Mouse (Mus musculus) midbrain, embryonic 13.5 days (tissue): ENCODE measurements around the gene Sorl1. TPM values are rescaled to one million over a fixed set of nuclear protein-coding genes. Genes with fewer than 3 reads are reported as not detected.
A peak's percentile ranks its signal among the peaks of the same experiment; 100 is the strongest.

Source experiments
- ATAC-seq: fragments of 200-750 bp; cut with Nextera tagmentation; 2 replicates; pipeline ENCODE4 v1.8.0; 2017; ENCODE audit warnings: mild to moderate bottlenecking, moderate TSS enrichment, moderate library complexity
- H3K27ac ChIP-seq: fragments of 300-500 bp; sonication (generic); 2 replicates; pipeline ENCODE4 v1.5.1; 2015; ENCODE audit warnings: inconsistent platforms, mild to moderate bottlenecking, moderate library complexity
- H3K27me3 ChIP-seq: fragments of 300-500 bp; sonication (generic); 2 replicates; pipeline ENCODE4 v1.6.1; 2015; ENCODE audit warnings: mild to moderate bottlenecking, inconsistent platforms
- H3K36me3 ChIP-seq: fragments of 300-500 bp; sonication (generic); 2 replicates; pipeline ENCODE4 v1.6.1; 2015; ENCODE audit warnings: mild to moderate bottlenecking, inconsistent platforms
- H3K4me1 ChIP-seq: fragments of 300-500 bp; sonication (generic); replicated peaks from 2 replicates; pipeline ENCODE4 v1.6.1; 2015; ENCODE audit warnings: inconsistent platforms
- H3K4me2 ChIP-seq: fragments of 300-500 bp; sonication (generic); replicated peaks from 2 replicates; pipeline ENCODE4 v1.6.1; 2015; ENCODE audit warnings: moderate library complexity, mild to moderate bottlenecking, inconsistent platforms
- H3K4me3 ChIP-seq: fragments of 300-500 bp; sonication (generic); replicated peaks from 2 replicates; pipeline ENCODE4 v1.5.1; 2015; ENCODE audit warnings: mild to moderate bottlenecking, inconsistent platforms
- H3K9ac ChIP-seq: fragments of 300-500 bp; sonication (generic); replicated peaks from 2 replicates; pipeline ENCODE4 v1.6.1; 2015; ENCODE audit warnings: mild to moderate bottlenecking, inconsistent platforms
- H3K9me3 ChIP-seq: fragments of 300-500 bp; sonication (generic); 2 replicates; pipeline ENCODE4 v1.6.1; 2016; ENCODE audit warnings: mild to moderate bottlenecking, inconsistent platforms
- WGBS: fragments of 180-500 bp; shearing (Covaris S2); methylation state at CpG from one replicate; pipeline ENCODE4 v1.1.7; 2015; 5-methylcytosine and 5-hydroxymethylcytosine counted together
- polyA plus RNA-seq: library from polyadenylated mRNA; unstranded; fragments of >200 nt; fragmentation: Nextera tagmentation; extraction: Ambion mirVana; gene quantifications from 2 replicates; pipeline ENCODE4 v1.2.1, GENCODE M21; 2015

The Sorl1 gene
- polyA plus RNA-seq, 1 experiment from 2014 or later = 5.4 TPM

- no peak for ATAC-seq
- 80% methylated on average over 10 of the region's 10 CpGs for WGBS
- Histone ChIP-seq H3K4me3 (no peak overlapping the region), H3K9ac (0 out of 2 replicates have a peak overlapping the region, but pooled peaks have one; percentile 19), H3K9me3 (no peaks in the 10 kb centered on the region), H3K4me1 (peaks cover 6% of the 10 kb centered on the region; the same call in 1 of the 2 replicates), H3K4me2 (no peak overlapping the region), H3K27ac (0 out of 2 replicates have a peak overlapping the region, but pooled peaks have one; percentile 44), H3K27me3 (no peaks in the 10 kb centered on the region), H3K36me3 (no peaks in the 10 kb centered on the region)
Observed at GRCm38 (mm10) chr9:42116418-42117056, 7.6 kb downstream of the Sorl1 start.

- 93% methylated on average over 7 of the region's 7 CpGs for WGBS
- Histone ChIP-seq H3K4me1 (peaks cover 6% of the 10 kb centered on the region; the same call in 1 of the 2 replicates), H3K27ac (no peak overlapping the region), H3K4me3 (no peak overlapping the region), H3K27me3 (no peaks in the 10 kb centered on the region), H3K4me2 (no peak overlapping the region), H3K9ac (no peak overlapping the region), H3K36me3 (no peaks in the 10 kb centered on the region), H3K9me3 (no peaks in the 10 kb centered on the region)
- no peak for ATAC-seq
Observed at GRCm38 (mm10) chr9:42115078-42115477, 9.0 kb downstream of the Sorl1 start.

- Histone ChIP-seq H3K4me3 (no peak overlapping the region), H3K4me1 (peaks cover 6% of the 10 kb centered on the region; the same call in 1 of the 2 replicates), H3K9ac (no peak overlapping the region), H3K36me3 (no peaks in the 10 kb centered on the region), H3K27ac (no peak overlapping the region), H3K4me2 (no peak overlapping the region), H3K27me3 (no peaks in the 10 kb centered on the region), H3K9me3 (no peaks in the 10 kb centered on the region)
- no peak for ATAC-seq
- 95% methylated on average over 5 of the region's 5 CpGs for WGBS
Observed at GRCm38 (mm10) chr9:42113316-42113715, 10.8 kb downstream of the Sorl1 start.

GRCm38 (mm10) chr9:42112691-42113090, 11.4 kb downstream of the Sorl1 start:
- 86% methylated on average over 6 of the region's 6 CpGs for WGBS

GRCm38 (mm10) chr9:42111256-42111655, 12.8 kb downstream of the Sorl1 start:
- Histone ChIP-seq H3K27ac (no peak overlapping the region), H3K9ac (no peak overlapping the region), H3K4me2 (no peak overlapping the region), H3K36me3 (no peaks in the 10 kb centered on the region), H3K9me3 (no peaks in the 10 kb centered on the region), H3K27me3 (no peaks in the 10 kb centered on the region), H3K4me1 (peaks cover under 1% of the 10 kb centered on the region; the same call in 1 of the 2 replicates), H3K4me3 (no peak overlapping the region)
- ATAC-seq = no peak
- 89% methylated on average over 7 of the region's 7 CpGs for WGBS

More at GRCm38 (mm10) chr9:42112691-42113090, 11.4 kb downstream of the Sorl1 start:
- no peaks in the 10 kb centered on the region for H3K27me3 ChIP-seq
- H3K4me2 ChIP-seq = no peak overlapping the region
- H3K4me1 ChIP-seq = peaks cover 6% of the 10 kb centered on the region; the same call in 1 of the 2 replicates
- no peaks in the 10 kb centered on the region for H3K36me3 ChIP-seq
- no peaks in the 10 kb centered on the region for H3K9me3 ChIP-seq
- H3K4me3 ChIP-seq = no peak overlapping the region
- H3K27ac ChIP-seq = no peak overlapping the region
- ATAC-seq = no peak
- H3K9ac ChIP-seq = no peak overlapping the region

- H3K9me3 ChIP-seq = no peaks in the 10 kb centered on the region
- H3K9ac ChIP-seq = no peak overlapping the region
- H3K4me1 ChIP-seq = no peaks in the 10 kb centered on the region; the same call in 1 of the 2 replicates
- no peak overlapping the region for H3K27ac ChIP-seq
- no peaks in the 10 kb centered on the region for H3K27me3 ChIP-seq
- H3K4me3 ChIP-seq = no peak overlapping the region
- 60% methylated on average over 9 of the region's 9 CpGs for WGBS
- ATAC-seq = no peak
- H3K36me3 ChIP-seq = no peaks in the 10 kb centered on the region
- no peak overlapping the region for H3K4me2 ChIP-seq
Observed at GRCm38 (mm10) chr9:42109837-42110451, 14.2 kb downstream of the Sorl1 start.

DNA sequence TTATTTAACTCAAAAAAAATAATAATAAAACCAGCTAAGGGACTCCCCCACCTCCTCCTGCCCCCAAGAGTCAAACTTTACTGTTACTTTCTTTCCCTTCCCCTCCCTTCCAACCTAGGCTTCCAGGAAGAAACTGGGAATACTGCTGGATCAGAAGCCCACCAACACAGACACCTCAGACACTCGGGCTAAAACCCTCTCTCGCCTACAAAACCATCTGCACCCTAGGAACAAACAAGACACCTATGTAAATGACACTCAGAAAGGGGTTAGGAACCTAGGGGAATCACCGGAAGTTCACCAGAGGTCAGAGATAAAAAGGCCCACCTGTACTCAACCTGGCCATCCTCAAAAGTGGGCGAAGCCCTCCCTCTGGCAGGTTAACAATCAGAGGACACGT, 15.0 kb downstream of the Sorl1 start:
- H3K9ac ChIP-seq = no peak overlapping the region
- H3K9me3 ChIP-seq = no peaks in the 10 kb centered on the region
- ATAC-seq = no peak
- no peak overlapping the region for H3K27ac ChIP-seq
- 70% methylated on average over 5 of the region's 5 CpGs for WGBS
- no peak overlapping the region for H3K4me3 ChIP-seq
- no peaks in the 10 kb centered on the region for H3K27me3 ChIP-seq
- no peak overlapping the region for H3K4me2 ChIP-seq
- H3K4me1 ChIP-seq = no peaks in the 10 kb centered on the region; the same call in 1 of the 2 replicates
- no peaks in the 10 kb centered on the region for H3K36me3 ChIP-seq

GRCm38 (mm10) chr9:42108369-42108951, 15.6 kb downstream of the Sorl1 start:
- Histone ChIP-seq H3K27me3 (no peaks in the 10 kb centered on the region), H3K4me1 (no peaks in the 10 kb centered on the region; the same call in 1 of the 2 replicates), H3K36me3 (no peaks in the 10 kb centered on the region), H3K9ac (no peak overlapping the region), H3K9me3 (no peaks in the 10 kb centered on the region), H3K4me3 (no peak overlapping the region), H3K27ac (no peak overlapping the region), H3K4me2 (no peak overlapping the region)
- no peak for ATAC-seq
- 69% methylated on average over 6 of the region's 6 CpGs for WGBS

GRCm38 (mm10) chr9:42107062-42107461, 17.0 kb downstream of the Sorl1 start:
- no peak for ATAC-seq
- no peaks in the 10 kb centered on the region for H3K27me3 ChIP-seq
- no peak overlapping the region for H3K9ac ChIP-seq
- H3K36me3 ChIP-seq = no peaks in the 10 kb centered on the region
- no peaks in the 10 kb centered on the region for H3K9me3 ChIP-seq
- H3K4me2 ChIP-seq = no peak overlapping the region
- H3K4me1 ChIP-seq = no peaks in the 10 kb centered on the region; the same call in 1 of the 2 replicates
- H3K27ac ChIP-seq = no peak overlapping the region
- H3K4me3 ChIP-seq = no peak overlapping the region
- 96% methylated on average over 10 of the region's 10 CpGs for WGBS

GRCm38 (mm10) chr9:42106305-42106704, 17.8 kb downstream of the Sorl1 start:
- Histone ChIP-seq H3K9ac (no peak overlapping the region), H3K4me1 (no peaks in the 10 kb centered on the region; the same call in 1 of the 2 replicates), H3K27ac (no peak overlapping the region), H3K27me3 (no peaks in the 10 kb centered on the region), H3K4me3 (no peak overlapping the region), H3K4me2 (no peak overlapping the region), H3K9me3 (no peaks in the 10 kb centered on the region), H3K36me3 (no peaks in the 10 kb centered on the region)
- WGBS = 89% methylated on average over 7 of the region's 7 CpGs
- no peak for ATAC-seq

DNA sequence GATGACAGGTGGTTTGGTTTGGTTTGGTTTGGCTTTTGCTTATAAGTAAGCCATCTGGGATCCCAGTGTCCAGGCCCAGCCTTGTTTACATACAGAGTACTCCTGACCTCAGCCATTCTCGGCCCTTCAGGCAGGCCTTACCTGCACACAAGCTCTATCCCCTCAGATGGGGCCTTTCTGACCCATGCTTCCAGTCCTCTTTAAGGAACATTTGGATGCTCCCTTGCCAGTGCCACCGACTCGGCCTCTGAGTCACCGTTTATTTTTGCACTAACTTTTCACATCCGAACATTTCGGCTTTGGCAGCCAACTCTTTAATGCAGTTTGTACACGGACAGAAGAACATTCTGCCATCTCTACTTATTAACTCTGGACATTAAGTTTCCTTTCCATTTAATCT, 20.6 kb downstream of the Sorl1 start:
- H3K27me3 ChIP-seq = no peaks in the 10 kb centered on the region
- H3K4me3 ChIP-seq = no peak overlapping the region
- H3K27ac ChIP-seq = no peak overlapping the region
- H3K9me3 ChIP-seq = no peaks in the 10 kb centered on the region
- H3K9ac ChIP-seq = no peak overlapping the region
- WGBS = 93% methylated on average over 7 of the region's 7 CpGs
- H3K36me3 ChIP-seq = no peaks in the 10 kb centered on the region
- no peak for ATAC-seq
- no peak overlapping the region for H3K4me2 ChIP-seq
- H3K4me1 ChIP-seq = no peaks in the 10 kb centered on the region

DNA sequence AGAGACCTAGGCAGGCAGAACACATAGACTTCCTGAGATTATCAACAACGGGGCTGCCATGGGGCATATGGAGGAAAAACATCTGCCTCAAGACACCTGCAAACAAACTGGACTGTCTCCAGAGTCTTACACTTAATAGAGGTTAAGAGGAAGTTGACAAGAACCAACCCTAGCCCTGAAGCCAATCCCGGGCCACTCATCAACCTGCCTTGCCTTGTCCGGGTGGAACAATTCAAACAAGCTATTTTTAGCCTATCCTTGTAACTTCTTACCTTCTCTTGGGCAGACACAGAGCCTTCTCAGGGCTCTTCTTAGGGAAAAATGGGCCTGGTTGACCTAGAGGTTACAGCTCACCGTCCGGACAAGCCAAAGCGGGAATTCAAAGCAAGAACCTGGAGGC, 22.1 kb downstream of the Sorl1 start:
- Histone ChIP-seq H3K27me3 (no peaks in the 10 kb centered on the region), H3K9ac (no peak overlapping the region), H3K27ac (no peak overlapping the region), H3K9me3 (no peaks in the 10 kb centered on the region), H3K4me1 (no peaks in the 10 kb centered on the region), H3K4me3 (no peak overlapping the region), H3K36me3 (no peaks in the 10 kb centered on the region), H3K4me2 (no peak overlapping the region)
- WGBS = 90% methylated on average over 6 of the region's 6 CpGs
- no peak for ATAC-seq
